Mouse (Mus musculus): Measurements from ENCODE around the gene Hist2h2bb.
A peak's percentile ranks its signal among the peaks of the same experiment; 100 is the strongest.

Hist2h2bb gene

GRCm38 (mm10) chr3:96300706-96301529 is 31.4 kb downstream of the Hist2h2bb start:
- DNase-seq (ENCODE audit: low spot score): no peak

- no peak for DNase-seq (ENCODE audit: low spot score)
Observed at GRCm38 (mm10) chr3:96302076-96302475, 32.5 kb downstream of the Hist2h2bb start.

GRCm38 (mm10) chr3:96306506-96306905 is 37.0 kb downstream of the Hist2h2bb start:
- no peak for DNase-seq (ENCODE audit: low spot score)

- no peak for DNase-seq (ENCODE audit: low spot score)
Observed at GRCm38 (mm10) chr3:96309441-96309840, 39.9 kb downstream of the Hist2h2bb start.

- DNase-seq (ENCODE audit: low spot score): peak; percentile 24
Observed at GRCm38 (mm10) chr3:96312341-96313098, 43.0 kb downstream of the Hist2h2bb start.
